Mouse (Mus musculus) forebrain, embryonic 16.5 days (tissue): ENCODE data around the gene Frat2. TPM values are rescaled to one million over a fixed set of nuclear protein-coding genes. Genes with fewer than 3 reads are reported as not detected.

Experiments
- ATAC-seq: fragments of 200-750 bp; cut with Nextera tagmentation; 2 replicates; pipeline ENCODE4 v1.8.0; 2017; ENCODE audit warnings: mild to moderate bottlenecking, moderate library complexity
- H3K27ac ChIP-seq: fragments of 300-500 bp; sonication (generic); 2 replicates; pipeline ENCODE4 v1.5.1; 2014; ENCODE audit warnings: low read length, control low read depth
- H3K27me3 ChIP-seq: fragments of 300-500 bp; sonication (generic); replicated peaks from 2 replicates; pipeline ENCODE4 v1.6.1; 2014; ENCODE audit warnings: low read length; ENCODE audit not compliant: control insufficient read depth, insufficient read depth
- H3K36me3 ChIP-seq: fragments of 300-500 bp; sonication (generic); 2 replicates; pipeline ENCODE4 v1.6.1; 2014; ENCODE audit not compliant: control insufficient read depth, insufficient read depth
- H3K4me1 ChIP-seq: fragments of 300-500 bp; sonication (generic); replicated peaks from 2 replicates; pipeline ENCODE4 v1.6.1; 2014; ENCODE audit warnings: low read length; ENCODE audit not compliant: control insufficient read depth, insufficient read depth
- H3K4me2 ChIP-seq: fragments of 300-500 bp; sonication (generic); 2 replicates; pipeline ENCODE4 v1.6.1; 2014; ENCODE audit warnings: mild to moderate bottlenecking, low read length, control low read depth
- H3K4me3 ChIP-seq: fragments of 300-500 bp; sonication (generic); replicated peaks from 2 replicates; pipeline ENCODE4 v1.5.1; 2014; ENCODE audit warnings: mild to moderate bottlenecking, low read length, control low read depth
- H3K9ac ChIP-seq: fragments of 300-500 bp; sonication (generic); replicated peaks from 2 replicates; pipeline ENCODE4 v1.6.1; 2014; ENCODE audit warnings: low read depth, low read length, control low read depth
- H3K9me3 ChIP-seq: fragments of 300-500 bp; sonication (generic); 2 replicates; pipeline ENCODE4 v1.6.1; 2016; ENCODE audit warnings: low read length; ENCODE audit not compliant: control insufficient read depth
- WGBS: fragments of 180-500 bp; shearing (Covaris S2); extraction: QIAGEN DNeasy Blood & Tissue Kit; methylation state at CpG from one replicate; pipeline ENCODE4 v1.1.7; 2014; 5-methylcytosine and 5-hydroxymethylcytosine counted together
- polyA plus RNA-seq: library from polyadenylated mRNA; unstranded; fragments of >200 nt; fragmentation: Nextera tagmentation; extraction: Ambion mirVana; gene quantifications from 2 replicates; pipeline ENCODE4 v1.2.1, GENCODE M21; 2015

The Frat2 gene
- polyA plus RNA-seq, 1 experiment from 2014 or later = 10.4 TPM

- Histone ChIP-seq H3K9ac (peak overlapping the region; percentile 79), H3K4me2 (peak overlapping the region; percentile 93), H3K4me3 (peak overlapping the region; percentile 97), H3K36me3 (no peaks in the 10 kb centered on the region), H3K27ac (peak overlapping the region; percentile 58; the same call in 1 of the 2 replicates), H3K27me3 (no peaks in the 10 kb centered on the region), H3K9me3 (no peaks in the 10 kb centered on the region), H3K4me1 (peaks cover 17% of the 10 kb centered on the region)
- ATAC-seq = no peak
- WGBS = 2% methylated on average over 26 of the region's 26 CpGs
These were observed 46.8 kb downstream of the Frat2 start for GRCm38 (mm10) chr19:41800986-41801741.

- peak overlapping the region; percentile 93 for H3K4me2 ChIP-seq
These were observed 47.5 kb downstream of the Frat2 start for GRCm38 (mm10) chr19:41800451-41800850.

GRCm38 (mm10) chr19:41797536-41797935, 50.4 kb downstream of the Frat2 start:
- no peak for ATAC-seq
- Histone ChIP-seq H3K4me2 (no peak overlapping the region), H3K4me1 (peaks cover 17% of the 10 kb centered on the region), H3K9ac (no peak overlapping the region), H3K27me3 (no peaks in the 10 kb centered on the region), H3K9me3 (no peaks in the 10 kb centered on the region), H3K4me3 (no peak overlapping the region), H3K27ac (no peak overlapping the region), H3K36me3 (no peaks in the 10 kb centered on the region)
- 84% methylated on average over 6 of the region's 6 CpGs for WGBS

More at GRCm38 (mm10) chr19:41800451-41800850, 47.5 kb downstream of the Frat2 start:
- peak overlapping the region; percentile 97 for H3K4me3 ChIP-seq
- 27% methylated on average over 6 of the region's 6 CpGs for WGBS
- no peaks in the 10 kb centered on the region for H3K9me3 ChIP-seq
- H3K27ac ChIP-seq = no peak overlapping the region
- H3K9ac ChIP-seq = peak overlapping the region; percentile 22; the same call in 1 of the 2 replicates
- peaks cover 17% of the 10 kb centered on the region for H3K4me1 ChIP-seq
- no peak for ATAC-seq
- H3K27me3 ChIP-seq = no peaks in the 10 kb centered on the region
- H3K36me3 ChIP-seq = no peaks in the 10 kb centered on the region

- Histone ChIP-seq H3K4me1 (peaks cover 14% of the 10 kb centered on the region), H3K4me3 (no peak overlapping the region), H3K27me3 (no peaks in the 10 kb centered on the region), H3K27ac (no peak overlapping the region), H3K9me3 (no peaks in the 10 kb centered on the region), H3K4me2 (no peak overlapping the region), H3K9ac (no peak overlapping the region), H3K36me3 (no peaks in the 10 kb centered on the region)
- no peak for ATAC-seq
- WGBS = 74% methylated on average over 12 of the region's 12 CpGs
These were observed 51.1 kb downstream of the Frat2 start for GRCm38 (mm10) chr19:41796789-41797327.

GRCm38 (mm10) chr19:41796148-41796760, 51.7 kb downstream of the Frat2 start:
- 88% methylated on average over 3 of the region's 3 CpGs for WGBS
- H3K4me2 ChIP-seq = no peak overlapping the region

More at GRCm38 (mm10) chr19:41796148-41796760, 51.7 kb downstream of the Frat2 start:
- no peak overlapping the region for H3K9ac ChIP-seq
- peaks cover 13% of the 10 kb centered on the region for H3K4me1 ChIP-seq
- ATAC-seq = no peak
- no peak overlapping the region for H3K27ac ChIP-seq
- no peaks in the 10 kb centered on the region for H3K27me3 ChIP-seq
- no peaks in the 10 kb centered on the region for H3K9me3 ChIP-seq
- H3K36me3 ChIP-seq = no peaks in the 10 kb centered on the region
- no peak overlapping the region for H3K4me3 ChIP-seq

Other genes with a start within 250 kb of the Frat2 start
- gene Slit1, start 104.5 kb downstream of the Frat2 start, polyA plus RNA-seq = 18.2 and 21.3 TPM in 2 replicates
- gene Arhgap19, start 46.1 kb downstream of the Frat2 start, polyA plus RNA-seq = 8.5 and 10.8 TPM in 2 replicates
- gene Frat1, start 18.2 kb downstream of the Frat2 start, polyA plus RNA-seq = 28.9 and 31.9 TPM in 2 replicates
- gene Rrp12, start 48.0 kb upstream of the Frat2 start, polyA plus RNA-seq = 19.5 and 21.0 TPM in 2 replicates
- gene Pgam1, start 63.8 kb upstream of the Frat2 start, polyA plus RNA-seq = 480 and 488 TPM in 2 replicates
- 71.0 and 72.3 TPM in 2 replicates for gene Exosc1, start 85.3 kb upstream of the Frat2 start, polyA plus RNA-seq
- gene Zdhhc16, start 85.3 kb upstream of the Frat2 start, polyA plus RNA-seq = 90.2 and 99.3 TPM in 2 replicates
- gene Mms19, start 133.0 kb upstream of the Frat2 start, polyA plus RNA-seq = 35.0 and 39.4 TPM in 2 replicates
- gene Ubtd1, start 133.6 kb upstream of the Frat2 start, polyA plus RNA-seq = 8.0 and 8.7 TPM in 2 replicates
- 0.30 and 0.51 TPM in 2 replicates for gene Ankrd2, start 187.9 kb upstream of the Frat2 start, polyA plus RNA-seq
- gene Hoga1, start 197.5 kb upstream of the Frat2 start, polyA plus RNA-seq = 0.66 and 0.82 TPM in 2 replicates
- not detected in 2 replicates for gene 4933411K16Rik, start 204.1 kb upstream of the Frat2 start, polyA plus RNA-seq
- gene Morn4, start 238.2 kb upstream of the Frat2 start, polyA plus RNA-seq = 181 and 182 TPM in 2 replicates
- gene Pi4k2a, start 242.3 kb upstream of the Frat2 start, polyA plus RNA-seq = 28.8 and 31.9 TPM in 2 replicates